Mouse (Mus musculus) skeletal muscle tissue, adult 2 months (tissue): ENCODE data around the gene Mmp14.

ENCODE experiments used
- DNase-seq: peaks from one replicate; pipeline ENCODE4 v3.0.0-alpha.2; 2012; ENCODE audit warnings: low read depth, low spot score

Gene Mmp14

DNA sequence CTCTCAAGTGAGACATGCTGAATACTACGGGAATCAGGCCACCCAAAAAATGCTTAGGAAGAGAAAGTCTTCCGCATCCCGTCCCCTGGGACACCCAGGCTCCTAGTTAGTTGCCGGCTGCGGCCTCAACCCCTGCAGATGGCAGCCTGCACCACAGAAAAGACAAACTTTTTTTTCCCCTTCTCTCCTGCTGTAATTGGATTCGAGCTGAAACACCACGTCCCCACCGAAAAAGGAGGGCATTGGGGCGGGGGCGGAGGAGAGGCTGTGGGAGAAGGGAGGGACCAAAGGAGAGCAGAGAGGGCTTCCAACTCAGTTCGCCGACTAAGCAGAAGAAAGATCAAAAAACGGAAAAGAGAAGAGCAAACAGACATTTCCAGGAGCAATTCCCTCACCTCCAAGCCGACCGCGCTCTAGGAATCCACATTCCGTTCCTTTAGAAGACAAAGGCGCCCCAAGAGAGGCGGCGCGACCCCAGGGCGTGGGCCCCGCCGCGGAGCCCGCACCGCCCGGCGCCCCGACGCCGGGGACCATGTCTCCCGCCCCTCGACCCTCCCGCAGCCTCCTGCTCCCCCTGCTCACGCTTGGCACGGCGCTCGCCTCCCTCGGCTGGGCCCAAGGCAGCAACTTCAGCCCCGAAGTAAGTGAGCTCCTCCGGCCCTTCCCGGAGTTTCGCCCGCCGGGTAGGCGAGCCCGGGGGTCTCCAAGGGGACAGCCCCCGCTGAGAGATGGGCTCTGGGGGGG, at the start of gene Mmp14:
TSS of gene Mmp14 (plus strand) at position 279 of the 744 bp plus-strand sequence.
- DNase-seq: peak; percentile 71

DNA sequence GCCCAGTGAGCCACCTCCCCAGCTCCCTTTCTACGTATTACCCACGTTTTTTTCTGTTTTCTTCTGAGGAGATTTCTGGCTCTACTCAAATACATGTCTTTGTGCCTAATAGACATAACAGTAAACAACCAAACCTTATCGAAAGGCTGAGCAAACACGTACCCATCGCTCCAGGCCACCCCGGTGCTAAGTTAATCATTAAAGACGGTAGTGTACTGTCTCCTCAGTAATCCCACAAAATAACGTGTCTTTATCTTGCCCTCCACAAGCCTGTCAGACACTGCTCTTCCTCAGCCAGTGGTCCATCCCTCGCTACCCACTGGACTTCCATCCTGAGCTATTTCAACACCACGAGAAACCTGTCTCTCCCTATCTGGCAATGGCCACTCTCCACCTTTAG, 49.6 kb upstream of the Mmp14 start:
- DNase-seq: no peak

DNA sequence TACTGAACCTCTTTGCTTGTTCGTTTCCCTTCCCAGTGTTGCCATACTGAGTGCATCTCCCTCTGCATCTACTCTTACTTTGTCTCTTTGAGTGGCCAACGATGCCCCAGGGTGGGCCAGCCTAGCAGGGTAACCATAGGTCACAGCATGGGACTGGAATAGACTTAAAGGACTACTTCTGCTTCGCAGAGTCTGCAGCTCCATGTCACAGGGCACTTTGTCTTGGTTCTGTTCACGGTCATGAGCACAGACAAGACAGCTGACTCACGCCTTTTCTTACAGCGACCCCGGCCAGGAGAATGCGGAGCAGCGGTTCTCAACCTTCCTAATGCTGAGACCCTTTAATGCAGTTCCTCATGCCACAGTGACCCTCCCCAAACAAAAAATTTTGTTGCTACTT, 48.8 kb upstream of the Mmp14 start:
- DNase-seq: no peak

GRCm38 (mm10) chr14:54383355-54383771, 48.0 kb upstream of the Mmp14 start:
- DNase-seq: no peak

- DNase-seq: no peak
These were observed 47.0 kb upstream of the Mmp14 start for GRCm38 (mm10) chr14:54384396-54384795.

GRCm38 (mm10) chr14:54385968-54386618, 45.3 kb upstream of the Mmp14 start:
- no peak for DNase-seq

DNA sequence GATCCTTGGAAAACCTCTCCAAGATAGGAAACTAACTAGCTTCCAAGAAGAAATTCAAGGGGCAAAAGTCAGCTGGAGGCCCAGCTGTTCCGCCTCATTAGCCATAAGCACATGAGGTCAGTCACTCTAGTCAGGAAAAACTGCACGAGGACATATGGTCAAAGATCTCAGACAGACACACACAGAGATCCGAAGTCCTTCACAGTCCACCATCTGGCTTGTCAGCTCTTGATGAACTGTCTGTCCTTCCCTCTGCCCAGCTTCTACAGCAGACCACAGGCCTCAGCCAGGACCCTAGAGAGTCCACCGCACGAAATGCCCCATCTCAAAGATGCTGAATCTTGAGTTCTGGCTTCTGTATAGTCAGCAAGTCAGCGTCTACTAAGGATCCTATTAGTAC, 43.9 kb upstream of the Mmp14 start:
- DNase-seq: no peak

DNA sequence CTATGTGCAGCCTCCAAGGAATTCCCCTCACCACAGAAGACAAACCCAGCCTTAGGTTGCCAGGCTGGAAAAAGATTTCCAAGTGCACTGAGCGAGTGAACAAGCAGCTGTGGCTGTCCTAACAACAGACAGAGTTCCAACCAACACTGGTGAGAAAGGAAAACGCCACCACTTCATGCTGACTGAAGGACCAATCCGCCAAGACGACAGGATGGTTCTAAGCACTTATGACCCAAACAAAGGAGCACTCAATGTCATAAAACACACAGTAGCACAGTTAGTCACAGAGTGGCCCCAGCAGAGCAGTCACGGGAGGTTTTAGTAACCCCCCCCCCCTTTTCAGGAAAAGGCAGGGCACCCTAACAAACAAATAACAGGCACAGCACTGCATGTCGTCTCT, 40.6 kb upstream of the Mmp14 start:
- DNase-seq: no peak

- DNase-seq: no peak
These were observed 37.6 kb upstream of the Mmp14 start for GRCm38 (mm10) chr14:54393794-54394193.

- DNase-seq: no peak
These were observed 37.1 kb upstream of the Mmp14 start for GRCm38 (mm10) chr14:54394309-54394708.

GRCm38 (mm10) chr14:54396685-54397084, 34.7 kb upstream of the Mmp14 start:
- DNase-seq: no peak

DNA sequence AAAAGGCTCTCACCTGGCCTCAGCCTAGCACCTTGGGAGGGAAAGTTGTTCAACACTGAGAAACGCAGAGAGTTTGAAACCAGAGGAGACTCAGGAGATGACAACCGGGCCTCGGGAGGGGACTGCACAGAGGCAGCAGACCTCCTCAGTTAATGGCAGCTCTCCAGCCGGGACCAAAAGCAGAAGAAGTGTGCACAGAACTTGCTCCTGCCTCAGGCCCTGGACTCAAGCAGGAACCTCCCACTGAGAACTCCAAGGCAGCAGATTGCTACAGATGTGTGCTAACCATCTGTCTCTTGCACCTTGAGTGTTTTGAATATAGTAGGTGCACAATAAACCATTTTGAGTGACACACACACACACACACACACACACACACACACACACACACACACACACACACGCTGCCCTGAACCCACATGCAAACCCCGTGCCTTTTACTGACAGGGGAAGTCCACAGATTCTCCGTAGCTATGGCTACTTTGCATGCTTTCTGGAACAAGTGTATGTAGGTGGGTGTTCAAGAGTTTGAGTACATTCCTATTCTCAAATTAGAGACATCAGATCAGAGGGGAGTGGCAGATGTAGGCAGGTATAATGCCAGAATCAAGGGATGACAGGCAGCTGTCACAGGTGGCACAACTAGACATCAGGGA, 33.4 kb upstream of the Mmp14 start:
- no peak for DNase-seq

DNA sequence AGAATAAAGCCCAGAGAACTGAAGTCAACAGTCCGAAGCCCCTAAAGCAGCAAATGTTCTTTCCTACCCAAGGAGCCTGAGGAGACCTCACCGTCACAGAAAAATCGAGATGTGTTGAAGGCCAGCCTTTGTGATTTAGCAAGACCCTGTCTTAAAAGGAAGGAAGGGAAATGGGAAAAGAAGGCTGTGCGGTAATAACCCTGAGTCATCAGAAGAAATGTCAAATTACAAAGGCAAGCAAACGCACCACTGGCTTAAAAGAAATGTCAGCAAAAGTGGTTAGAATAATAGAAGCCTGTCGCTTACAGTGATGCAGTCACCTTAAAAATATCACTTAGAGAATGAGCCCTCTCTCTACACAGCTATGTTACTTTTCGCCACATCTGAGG, 32.9 kb upstream of the Mmp14 start:
- no peak for DNase-seq

DNA sequence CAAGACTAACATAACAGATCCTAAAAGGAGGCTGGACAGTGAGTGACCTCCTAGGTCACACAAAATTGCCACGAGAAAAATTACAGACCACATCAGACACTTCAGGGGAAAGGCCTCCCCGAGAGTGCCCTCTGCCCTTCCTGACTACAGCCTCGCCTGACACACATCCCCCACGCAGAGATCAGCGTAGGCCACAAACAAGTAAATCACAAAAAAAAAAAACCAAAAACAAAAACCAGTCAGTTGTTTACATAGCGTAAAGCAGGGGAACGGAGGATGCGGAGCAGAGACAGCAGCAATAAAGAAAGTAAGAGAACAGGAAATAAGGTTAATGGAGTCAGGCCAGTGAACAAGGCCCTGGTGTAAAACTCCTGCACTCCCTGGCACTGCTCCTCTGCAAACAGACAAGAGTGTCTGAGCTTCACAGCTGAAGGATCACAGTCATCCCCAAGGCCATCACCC, 32.5 kb upstream of the Mmp14 start:
- DNase-seq: no peak

DNA sequence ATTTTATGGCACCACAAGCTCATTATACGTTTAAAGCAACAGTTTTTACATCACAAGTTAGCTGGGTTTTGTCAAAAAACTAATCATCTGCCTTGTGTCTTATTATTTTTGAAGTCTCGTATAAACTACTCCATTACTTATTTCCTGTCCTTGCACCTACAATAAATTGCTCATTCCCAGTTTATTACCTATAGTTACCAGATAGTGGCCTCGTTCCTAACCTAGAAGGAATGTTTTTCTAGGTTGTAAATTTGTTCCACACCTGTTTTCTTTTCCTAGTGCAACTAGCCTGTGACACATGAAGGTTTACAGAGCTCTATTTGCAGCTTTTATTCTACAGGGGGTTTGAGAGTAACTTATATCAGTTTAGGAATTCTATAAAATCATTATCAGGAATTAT, 29.7 kb upstream of the Mmp14 start:
- DNase-seq: no peak

DNA sequence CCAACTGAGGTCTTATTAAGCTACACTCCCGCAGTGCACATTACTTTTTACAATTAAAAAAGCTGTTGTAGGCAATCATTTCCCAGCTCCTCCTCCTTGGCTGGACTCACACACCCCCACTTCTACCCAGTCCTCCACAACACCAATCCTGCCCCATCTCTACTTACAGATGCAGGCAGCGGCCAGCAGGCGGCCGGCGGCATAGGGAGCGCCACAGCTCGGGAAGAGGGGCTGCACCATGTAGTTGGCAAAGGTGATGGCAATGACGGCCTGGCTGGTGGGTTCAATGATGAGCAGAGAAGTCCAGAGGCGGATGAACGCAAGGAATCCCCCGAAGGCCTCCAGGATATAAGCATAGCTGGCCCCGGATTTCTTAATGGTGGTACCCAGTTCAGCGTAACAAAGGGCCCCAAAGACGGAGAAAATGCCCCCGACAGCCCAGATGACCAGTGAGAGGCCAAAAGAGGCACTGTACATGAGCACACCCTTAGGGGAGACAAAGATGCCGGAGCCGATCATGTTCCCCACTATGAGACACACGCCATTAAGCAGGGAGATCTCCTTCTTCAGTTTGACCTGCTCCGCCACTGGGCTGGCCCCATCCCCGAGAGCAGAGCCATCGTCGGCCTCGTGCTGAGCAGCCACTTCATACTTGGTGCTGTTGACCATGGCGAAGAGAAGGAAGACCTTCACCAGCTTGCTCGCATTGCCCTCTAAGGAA, 22.9 kb upstream of the Mmp14 start:
- no peak for DNase-seq

GRCm38 (mm10) chr14:54409057-54409645, 22.3 kb upstream of the Mmp14 start:
- DNase-seq: no peak

GRCm38 (mm10) chr14:54409980-54410810, 21.2 kb upstream of the Mmp14 start:
- DNase-seq: peak; percentile 34

GRCm38 (mm10) chr14:54412000-54412576, 19.3 kb upstream of the Mmp14 start:
- DNase-seq: no peak

DNA sequence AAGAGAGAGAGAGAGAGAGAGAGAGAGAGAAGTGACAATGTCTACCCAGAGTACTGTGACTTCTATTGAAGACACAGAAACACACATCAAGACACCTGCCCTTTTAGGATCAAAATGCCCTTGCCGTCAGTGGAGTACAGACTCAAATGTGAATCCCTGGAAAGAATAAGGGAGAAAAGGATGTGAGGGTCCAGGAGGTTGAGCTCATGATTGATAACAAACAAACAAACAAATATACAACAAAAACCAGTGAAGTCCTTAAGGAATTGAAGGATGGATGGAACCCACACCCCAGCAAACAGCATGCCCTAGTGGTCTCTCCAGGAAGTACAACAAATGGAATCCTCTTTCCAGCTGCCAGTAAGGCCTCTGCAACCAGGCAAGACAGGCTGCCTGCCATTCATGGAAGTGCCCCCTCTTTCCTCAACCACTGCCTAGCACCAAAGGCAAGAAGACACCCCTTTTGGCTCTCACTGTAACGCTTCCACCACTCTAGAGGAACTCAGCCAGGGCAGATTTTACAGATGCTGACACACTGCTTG, 18.7 kb upstream of the Mmp14 start:
- DNase-seq: no peak
